9 mouse cellular contexts compared by ENCODE assay signal in genomic region chr9:45677236-45677781, GRCm38 (mm10).
DNase-seq lines count a peak whose midpoint lies in the region; ATAC-seq lines count a peak whose summit lies in the region.
"Had no signal": no experiment of that assay in that cellular context is flagged by ENCODE, and none has a peak within 500 bp of the region (broad histone marks: within the 10 kb centered on the region; RNA-seq: fewer than 3 reads in every experiment).

No protein-coding gene starts in this region.

- intact Hi-C loops in heart, postnatal 36 days (cut with DNase I) = no loop called here

- no peaks in the 10 kb centered on the region for H3K27me3 ChIP-seq in forebrain, embryonic 11.5 days (ENCODE audit: control insufficient read depth, insufficient read depth, low read length)
- H3K27me3 ChIP-seq in midbrain, embryonic 11.5 days (ENCODE audit: control insufficient read depth, insufficient read depth, low read length) = no peaks in the 10 kb centered on the region
- H3K27me3 ChIP-seq in stomach, embryonic 15.5 days (replicated peaks) = no peaks in the 10 kb centered on the region

- no peak overlapping the region for H3K4me3 ChIP-seq in forebrain, embryonic 11.5 days (ENCODE audit: low read depth, low read length)
- no peak overlapping the region for H3K4me3 ChIP-seq in midbrain, embryonic 11.5 days (ENCODE audit: low read depth, low read length)
- H3K4me3 ChIP-seq in stomach, embryonic 15.5 days (replicated peaks) = no peak overlapping the region

- peaks cover 31% of the 10 kb centered on the region for H3K4me1 ChIP-seq in forebrain, embryonic 11.5 days (replicated peaks; ENCODE audit: control insufficient read depth, insufficient read depth, low read length)
- H3K4me1 ChIP-seq in midbrain, embryonic 11.5 days (ENCODE audit: control insufficient read depth, insufficient read depth, low read length) = peaks cover 30% of the 10 kb centered on the region
- peaks cover 11% of the 10 kb centered on the region; the same call in 1 of the 2 replicates for H3K4me1 ChIP-seq in stomach, embryonic 15.5 days

- peak; percentile 68 to 79 for DNase-seq in right cerebral cortex, postnatal 10 days (ENCODE audit: low spot score in 2 of 2)
- DNase-seq in right cerebral cortex, adult 2 months (ENCODE audit: low spot score in 2 of 2) = no peak
- peak; percentile 60 for DNase-seq in forebrain, embryonic 11.5 days (ENCODE audit: low spot score)
- DNase-seq in heart, postnatal 36 days = peak; percentile 14 to 22
- DNase-seq in kidney, postnatal 36 days = peak; percentile 53 to 57
- no peak for DNase-seq in midbrain, embryonic 11.5 days (ENCODE audit: low spot score, missing footprints)
- DNase-seq in yolk sac, embryonic 10.5 days (ENCODE audit: low spot score) = no peak

- peak overlapping the region; percentile 82 for H3K27ac ChIP-seq in forebrain, embryonic 11.5 days (ENCODE audit: low read depth, low read length)
- H3K27ac ChIP-seq in midbrain, embryonic 11.5 days (ENCODE audit: low read depth, low read length) = peak overlapping the region; percentile 54
- H3K27ac ChIP-seq in stomach, embryonic 15.5 days = peak overlapping the region; percentile 53; the same call in 1 of the 2 replicates
- H3K27ac ChIP-seq: liver, embryonic 14.5 days had no signal

- H3K36me3 ChIP-seq in forebrain, embryonic 11.5 days (ENCODE audit: control insufficient read depth, insufficient read depth, low read length) = no peaks in the 10 kb centered on the region
- no peaks in the 10 kb centered on the region for H3K36me3 ChIP-seq in midbrain, embryonic 11.5 days (ENCODE audit: control insufficient read depth, insufficient read depth, low read length)
- H3K36me3 ChIP-seq in stomach, embryonic 15.5 days = no peaks in the 10 kb centered on the region

- no peaks in the 10 kb centered on the region for H3K9me3 ChIP-seq in forebrain, embryonic 11.5 days (ENCODE audit: control insufficient read depth, low read length)
- no peaks in the 10 kb centered on the region for H3K9me3 ChIP-seq in midbrain, embryonic 11.5 days (ENCODE audit: control insufficient read depth, low read length)
- no peaks in the 10 kb centered on the region for H3K9me3 ChIP-seq in stomach, embryonic 15.5 days

- WGBS in forebrain, embryonic 11.5 days = 33% methylated on average over 11 of the region's 12 CpGs
- 29% methylated on average over 12 of the region's 12 CpGs for WGBS in midbrain, embryonic 11.5 days
- 29% methylated on average over 12 of the region's 12 CpGs for WGBS in stomach, embryonic 15.5 days

- peak; percentile 48; the same call in 1 of the 2 replicates for ATAC-seq in forebrain, embryonic 11.5 days (replicated peaks; ENCODE audit: low FRiP score)
- peak; percentile 53 for ATAC-seq in midbrain, embryonic 11.5 days (ENCODE audit: low FRiP score)
- peak; percentile 48; the same call in 1 of the 2 replicates for ATAC-seq in stomach, embryonic 15.5 days (ENCODE audit: insufficient read depth, low FRiP score, low read depth)

- 0 out of 2 replicates have a peak overlapping the region, but pooled peaks have one; percentile 5 for H3K4me2 ChIP-seq in forebrain, embryonic 11.5 days (ENCODE audit: low read depth, low read length, severe bottlenecking)
- no peak overlapping the region for H3K4me2 ChIP-seq in midbrain, embryonic 11.5 days
- H3K4me2 ChIP-seq in stomach, embryonic 15.5 days = peak overlapping the region; percentile 11; the same call in 1 of the 2 replicates

- H3K9ac ChIP-seq in forebrain, embryonic 11.5 days (ENCODE audit: low read length) = no peak overlapping the region; the same call in 1 of the 2 replicates
- H3K9ac ChIP-seq in midbrain, embryonic 11.5 days (ENCODE audit: low read length) = peak overlapping the region; percentile 40
- no peak overlapping the region for H3K9ac ChIP-seq in stomach, embryonic 15.5 days
- H3K9ac ChIP-seq: liver, embryonic 14.5 days had no signal

Comparison
In these comparisons a context has a peak if more than half of its experiments do, and no peak if none do; other contexts are left out.
1. DNase-seq: peak in right cerebral cortex, postnatal 10 days (2 of 2), forebrain, embryonic 11.5 days (single experiment), heart, postnatal 36 days (2 of 2) and kidney, postnatal 36 days (2 of 2); none in right cerebral cortex, adult 2 months (0 of 2), midbrain, embryonic 11.5 days (single experiment) and yolk sac, embryonic 10.5 days (single experiment).
2. Peak in every context shown above with its lines, with median percentiles within 50 percentile points of each other: ATAC-seq and H3K27ac ChIP-seq.